Mouse (Mus musculus) kidney, adult 8-10 months (tissue): Measurements from ENCODE around the gene 1810037I17Rik.
"Not testable (repeated sequence)": the region's sequence is repeated elsewhere in the genome, so short reads cannot be mapped to it uniquely, and the experiment has no call there.

Experiments used
- DNase-seq, 2 experiments: peaks; one replicate each; pipeline ENCODE4 v3.0.0; 2022

Gene 1810037I17Rik

GRCm38 (mm10) chr3:122937176-122937575 is 13.2 kb downstream of the 1810037I17Rik start:
- not testable (repeated sequence) for DNase-seq

GRCm38 (mm10) chr3:122939215-122939614 is 15.2 kb downstream of the 1810037I17Rik start:
- no peak for DNase-seq

- no peak for DNase-seq
These were observed 19.4 kb downstream of the 1810037I17Rik start for GRCm38 (mm10) chr3:122943387-122943890.

GRCm38 (mm10) chr3:122950129-122950528 is 26.1 kb downstream of the 1810037I17Rik start:
- DNase-seq: no peak

- DNase-seq: no peak
These were observed 40.3 kb downstream of the 1810037I17Rik start for GRCm38 (mm10) chr3:122964301-122964700.

GRCm38 (mm10) chr3:122968391-122968790 is 44.4 kb downstream of the 1810037I17Rik start:
- no peak for DNase-seq

GRCm38 (mm10) chr3:122972126-122972822 is 48.3 kb downstream of the 1810037I17Rik start:
- DNase-seq: no peak

GRCm38 (mm10) chr3:122974833-122975232 is 50.8 kb downstream of the 1810037I17Rik start:
- DNase-seq: no peak

- no peak for DNase-seq
These were observed 51.4 kb downstream of the 1810037I17Rik start for GRCm38 (mm10) chr3:122975363-122975762.
